Mouse (Mus musculus): ENCODE data around the gene Pan3. TPM values are rescaled to one million over a fixed set of nuclear protein-coding genes. Genes with fewer than 3 reads are reported as not detected.

Pan3 gene
- polyA plus RNA-seq (2014; fragmentation: Nextera tagmentation; extraction: Ambion mirVana): 88.9 and 102 TPM in 2 replicates

DNA sequence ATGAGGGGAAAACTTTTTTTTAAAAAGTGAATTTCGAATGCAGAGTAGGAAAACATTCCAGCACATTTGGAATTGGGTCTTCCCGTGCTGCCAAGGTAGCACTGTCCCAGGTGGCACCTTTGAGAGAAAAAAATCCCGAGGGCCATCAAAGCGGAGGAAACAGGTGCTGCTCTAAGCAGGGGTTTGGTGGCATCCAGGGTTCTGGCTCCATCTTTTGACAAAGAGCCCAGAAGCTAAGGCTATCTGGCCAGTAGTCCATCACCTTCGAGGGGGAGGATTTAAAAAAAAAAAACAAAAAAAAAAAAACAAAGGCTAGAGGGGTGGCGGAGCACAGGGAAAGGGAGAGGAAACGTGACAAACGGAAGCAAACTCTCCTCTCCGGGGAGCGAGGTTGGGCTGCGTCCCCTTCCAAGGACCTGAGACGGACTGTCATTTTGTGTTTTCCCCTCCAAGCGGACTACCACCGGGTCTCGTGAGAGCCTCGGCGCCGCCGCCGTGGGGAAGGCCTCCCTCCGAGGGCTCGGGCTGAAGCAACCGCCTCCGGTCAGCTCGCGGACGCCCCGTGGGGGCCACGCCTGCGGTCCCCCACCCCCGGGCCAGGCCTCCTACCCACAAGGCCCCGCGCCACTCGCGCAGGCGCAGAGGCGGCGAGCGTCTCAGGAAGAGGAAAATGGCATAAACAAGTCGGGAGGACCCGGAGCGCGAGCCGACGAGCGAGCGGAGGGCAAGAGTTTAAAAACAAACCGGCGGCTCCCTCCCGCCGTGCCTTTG is at the start of gene Pan3:
Pan3 (plus strand) TSS at position 627 of the 771 bp plus-strand sequence.
- ATAC-seq (ENCODE audit: low FRiP score, low TSS enrichment): peak; percentile 92
- peak within 1 kb of the TSS; percentile 85 for H3K9ac ChIP-seq (ENCODE audit: low read depth, low read length)
- peak within 1 kb of the TSS; percentile 99 for H3K4me3 ChIP-seq (ENCODE audit: low read length)
- H3K4me2 ChIP-seq (replicated peaks; ENCODE audit: low read depth, low read length): peak within 1 kb of the TSS; percentile 76
- H3K27ac ChIP-seq (ENCODE audit: low read depth, low read length): peak within 1 kb of the TSS; percentile 94
- no peaks in the 10 kb centered on the region for H3K27me3 ChIP-seq (ENCODE audit: control insufficient read depth, insufficient read depth, low read length)
- H3K9me3 ChIP-seq (ENCODE audit: control insufficient read depth, low read length): no peaks in the 10 kb centered on the region
- peaks cover 19% of the 10 kb centered on the region for H3K4me1 ChIP-seq (ENCODE audit: control insufficient read depth, insufficient read depth, low read length)
- under 1% methylated on average over 46 of the region's 51 CpGs for WGBS
- H3K36me3 ChIP-seq (ENCODE audit: control insufficient read depth, insufficient read depth, low read length): peaks cover 3% of the 10 kb centered on the region

GRCm38 (mm10) chr5:147381396-147381795 is 48.6 kb upstream of the Pan3 start:
- H3K9me3 ChIP-seq (ENCODE audit: control insufficient read depth, low read length): no peaks in the 10 kb centered on the region
- H3K36me3 ChIP-seq (ENCODE audit: control insufficient read depth, insufficient read depth, low read length): no peaks in the 10 kb centered on the region
- H3K4me1 ChIP-seq (ENCODE audit: control insufficient read depth, insufficient read depth, low read length): no peaks in the 10 kb centered on the region
- H3K27me3 ChIP-seq (ENCODE audit: control insufficient read depth, insufficient read depth, low read length): no peaks in the 10 kb centered on the region
- H3K27ac ChIP-seq (ENCODE audit: low read depth, low read length): no peak overlapping the region
- H3K9ac ChIP-seq (ENCODE audit: low read depth, low read length): no peak overlapping the region
- no peak overlapping the region for H3K4me2 ChIP-seq (replicated peaks; ENCODE audit: low read depth, low read length)
- no peak overlapping the region for H3K4me3 ChIP-seq (ENCODE audit: low read length)
- WGBS: 86% methylated on average over 10 of the region's 10 CpGs
- no peak for ATAC-seq (ENCODE audit: low FRiP score, low TSS enrichment)

GRCm38 (mm10) chr5:147386865-147387264 is 43.1 kb upstream of the Pan3 start:
- ATAC-seq (ENCODE audit: low FRiP score, low TSS enrichment): no peak
- WGBS: 84% methylated on average over 13 of the region's 13 CpGs
- H3K36me3 ChIP-seq (ENCODE audit: control insufficient read depth, insufficient read depth, low read length): no peaks in the 10 kb centered on the region

GRCm38 (mm10) chr5:147388376-147389008 is 41.5 kb upstream of the Pan3 start:
- H3K4me3 ChIP-seq (ENCODE audit: low read length): no peak overlapping the region
- ATAC-seq (ENCODE audit: low FRiP score, low TSS enrichment): no peak
- no peak overlapping the region for H3K9ac ChIP-seq (ENCODE audit: low read depth, low read length)
- H3K27me3 ChIP-seq (ENCODE audit: control insufficient read depth, insufficient read depth, low read length): no peaks in the 10 kb centered on the region
- no peaks in the 10 kb centered on the region for H3K9me3 ChIP-seq (ENCODE audit: control insufficient read depth, low read length)
- no peaks in the 10 kb centered on the region for H3K36me3 ChIP-seq (ENCODE audit: control insufficient read depth, insufficient read depth, low read length)
- no peak overlapping the region for H3K4me2 ChIP-seq (replicated peaks; ENCODE audit: low read depth, low read length)
- no peaks in the 10 kb centered on the region for H3K4me1 ChIP-seq (ENCODE audit: control insufficient read depth, insufficient read depth, low read length)
- H3K27ac ChIP-seq (ENCODE audit: low read depth, low read length): no peak overlapping the region
- 81% methylated on average over 9 of the region's 9 CpGs for WGBS

More at GRCm38 (mm10) chr5:147386865-147387264, 43.1 kb upstream of the Pan3 start:
- no peak overlapping the region for H3K27ac ChIP-seq (ENCODE audit: low read depth, low read length)
- H3K9ac ChIP-seq (ENCODE audit: low read depth, low read length): no peak overlapping the region
- no peaks in the 10 kb centered on the region for H3K9me3 ChIP-seq (ENCODE audit: control insufficient read depth, low read length)
- H3K4me1 ChIP-seq (ENCODE audit: control insufficient read depth, insufficient read depth, low read length): no peaks in the 10 kb centered on the region
- no peaks in the 10 kb centered on the region for H3K27me3 ChIP-seq (ENCODE audit: control insufficient read depth, insufficient read depth, low read length)
- no peak overlapping the region for H3K4me2 ChIP-seq (replicated peaks; ENCODE audit: low read depth, low read length)
- no peak overlapping the region for H3K4me3 ChIP-seq (ENCODE audit: low read length)

DNA sequence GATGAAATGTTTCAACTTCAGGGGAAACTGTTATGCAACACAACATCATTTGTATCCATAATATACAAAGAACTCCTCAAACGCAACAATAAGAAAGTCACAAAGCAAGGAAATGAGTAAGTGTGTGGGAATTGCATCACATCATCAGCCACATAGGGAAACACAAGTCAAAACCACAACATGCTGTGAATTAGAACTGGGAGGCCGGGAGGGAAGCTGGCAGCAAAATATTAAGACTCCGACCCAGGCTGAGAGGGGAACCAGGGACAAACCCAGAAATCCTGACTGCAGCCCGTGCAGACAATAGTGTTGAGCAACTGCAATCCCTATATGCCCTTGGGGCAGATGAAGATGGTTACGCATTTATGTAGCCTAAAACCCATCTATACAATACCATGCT is 40.9 kb upstream of the Pan3 start:
- H3K27ac ChIP-seq (ENCODE audit: low read depth, low read length): no peak overlapping the region
- no peak overlapping the region for H3K4me3 ChIP-seq (ENCODE audit: low read length)

DNA sequence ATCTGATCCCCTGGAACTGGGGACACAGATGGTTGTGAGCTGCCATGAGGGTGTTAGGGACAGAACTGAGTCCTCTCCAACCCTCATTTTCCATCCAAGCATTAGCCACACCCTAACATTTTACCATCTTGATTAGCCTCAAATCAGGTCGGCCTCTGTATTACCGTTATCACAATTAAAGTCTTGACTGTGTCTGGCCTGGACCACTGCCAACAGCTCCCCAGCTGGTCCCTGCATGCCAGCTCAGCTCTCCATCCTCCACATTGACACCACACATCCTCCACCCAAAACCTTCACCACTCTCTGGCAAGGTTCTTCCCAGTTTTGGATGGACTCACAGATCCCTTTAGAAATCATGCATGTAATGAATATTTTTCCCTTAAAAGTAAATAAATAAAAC is 39.2 kb upstream of the Pan3 start:
- Histone ChIP-seq H3K4me3 (ENCODE audit: low read length) (no peak overlapping the region), H3K9ac (ENCODE audit: low read depth, low read length) (no peak overlapping the region), H3K4me2 (replicated peaks; ENCODE audit: low read depth, low read length) (no peak overlapping the region), H3K4me1 (ENCODE audit: control insufficient read depth, insufficient read depth, low read length) (no peaks in the 10 kb centered on the region), H3K36me3 (ENCODE audit: control insufficient read depth, insufficient read depth, low read length) (no peaks in the 10 kb centered on the region), H3K27me3 (ENCODE audit: control insufficient read depth, insufficient read depth, low read length) (no peaks in the 10 kb centered on the region), H3K9me3 (ENCODE audit: control insufficient read depth, low read length) (no peaks in the 10 kb centered on the region), H3K27ac (ENCODE audit: low read depth, low read length) (no peak overlapping the region)
- 81% methylated on average over 2 of the region's 2 CpGs for WGBS
- ATAC-seq (ENCODE audit: low FRiP score, low TSS enrichment): no peak

More for the DNA sequence above, 40.9 kb upstream of the Pan3 start:
- no peaks in the 10 kb centered on the region for H3K36me3 ChIP-seq (ENCODE audit: control insufficient read depth, insufficient read depth, low read length)
- H3K4me1 ChIP-seq (ENCODE audit: control insufficient read depth, insufficient read depth, low read length): no peaks in the 10 kb centered on the region
- no peak overlapping the region for H3K9ac ChIP-seq (ENCODE audit: low read depth, low read length)
- no peak for ATAC-seq (ENCODE audit: low FRiP score, low TSS enrichment)
- no peaks in the 10 kb centered on the region for H3K27me3 ChIP-seq (ENCODE audit: control insufficient read depth, insufficient read depth, low read length)
- 84% methylated on average over 5 of the region's 5 CpGs for WGBS
- no peak overlapping the region for H3K4me2 ChIP-seq (replicated peaks; ENCODE audit: low read depth, low read length)
- H3K9me3 ChIP-seq (ENCODE audit: control insufficient read depth, low read length): no peaks in the 10 kb centered on the region

- H3K36me3 ChIP-seq (ENCODE audit: control insufficient read depth, insufficient read depth, low read length): no peaks in the 10 kb centered on the region
- no peaks in the 10 kb centered on the region for H3K4me1 ChIP-seq (ENCODE audit: control insufficient read depth, insufficient read depth, low read length)
- no peak overlapping the region for H3K9ac ChIP-seq (ENCODE audit: low read depth, low read length)
- no peak for ATAC-seq (ENCODE audit: low FRiP score, low TSS enrichment)
- H3K9me3 ChIP-seq (ENCODE audit: control insufficient read depth, low read length): no peaks in the 10 kb centered on the region
- H3K4me3 ChIP-seq (ENCODE audit: low read length): no peak overlapping the region
- no peak overlapping the region for H3K27ac ChIP-seq (ENCODE audit: low read depth, low read length)
- no peaks in the 10 kb centered on the region for H3K27me3 ChIP-seq (ENCODE audit: control insufficient read depth, insufficient read depth, low read length)
- H3K4me2 ChIP-seq (replicated peaks; ENCODE audit: low read depth, low read length): no peak overlapping the region
- WGBS: 78% methylated on average over 12 of the region's 12 CpGs
Observed at GRCm38 (mm10) chr5:147392667-147393213, 37.2 kb upstream of the Pan3 start.

- Histone ChIP-seq H3K36me3 (ENCODE audit: control insufficient read depth, insufficient read depth, low read length) (no peaks in the 10 kb centered on the region), H3K9ac (ENCODE audit: low read depth, low read length) (no peak overlapping the region), H3K9me3 (ENCODE audit: control insufficient read depth, low read length) (no peaks in the 10 kb centered on the region), H3K4me3 (ENCODE audit: low read length) (no peak overlapping the region), H3K27ac (ENCODE audit: low read depth, low read length) (no peak overlapping the region), H3K4me1 (ENCODE audit: control insufficient read depth, insufficient read depth, low read length) (no peaks in the 10 kb centered on the region), H3K4me2 (replicated peaks; ENCODE audit: low read depth, low read length) (no peak overlapping the region), H3K27me3 (ENCODE audit: control insufficient read depth, insufficient read depth, low read length) (peaks cover 19% of the 10 kb centered on the region)
- 20% methylated on average over 1 of the region's 1 CpGs for WGBS
- ATAC-seq (ENCODE audit: low FRiP score, low TSS enrichment): no peak
Observed at GRCm38 (mm10) chr5:147395050-147395449, 34.9 kb upstream of the Pan3 start.

All from kidney, embryonic 14.5 days (tissue).